Mouse (Mus musculus) adrenal gland, adult 18-20 months (tissue): ENCODE results near the gene Nek4. TPM values are rescaled to one million over a fixed set of nuclear protein-coding genes. Genes with fewer than 3 reads are reported as not detected.
A peak's percentile ranks its signal among the peaks of the same experiment; 100 is the strongest.

Experiments
- DNase-seq, 2 experiments: peaks; one replicate each; pipeline ENCODE4 v3.0.0; 2021 to 2022; ENCODE audit warnings: low spot score in 2 of 2
- total RNA-seq, 2 experiments: library from RNA; stranded (reverse); gene quantifications; 1 replicate in 1 of 2; 2 replicates in 1 of 2; pipeline ENCODE4 v1.2.3; 2021

Nek4 gene
- total RNA-seq, 2 experiments from 2014 or later = 10.3 to 11.8 TPM

DNA sequence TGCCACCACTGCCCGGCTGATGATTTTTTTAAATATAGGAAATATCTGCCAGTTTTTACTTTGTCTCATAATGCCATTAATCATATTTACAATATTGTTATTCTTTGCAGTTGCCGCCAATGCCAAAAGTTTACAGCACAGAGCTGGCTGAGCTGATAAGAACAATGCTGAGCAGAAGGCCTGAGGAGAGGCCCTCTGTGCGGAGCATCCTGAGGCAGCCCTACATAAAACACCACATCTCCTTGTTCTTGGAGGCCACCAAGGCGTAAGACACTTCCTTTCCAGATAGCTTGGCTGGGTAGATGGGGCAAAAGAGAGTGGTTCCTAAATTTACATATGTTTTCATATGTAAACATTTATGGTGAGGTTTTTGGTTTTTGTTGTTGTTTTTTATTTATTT is 7.9 kb downstream of the Nek4 start:
- no peak for DNase-seq

DNA sequence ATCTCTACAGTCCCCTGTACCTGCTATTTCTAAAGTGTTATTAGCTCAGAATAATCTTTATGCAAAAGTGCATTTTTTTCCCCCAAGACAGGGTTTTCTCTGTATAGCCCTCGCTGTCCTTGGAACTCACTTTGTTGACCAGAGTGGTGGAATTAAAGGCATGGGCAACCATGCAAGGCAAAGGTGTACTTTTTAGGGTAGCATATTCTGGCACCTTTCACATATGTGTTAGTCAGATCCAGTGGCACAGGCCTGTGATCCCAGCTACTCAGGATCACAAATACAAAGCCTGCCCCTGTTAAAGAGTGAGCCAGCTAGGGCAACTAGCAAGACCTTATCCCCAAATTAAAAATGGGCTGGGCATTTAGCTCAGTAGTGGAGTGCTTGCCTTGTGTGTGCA is 9.2 kb downstream of the Nek4 start:
- DNase-seq = no peak

DNA sequence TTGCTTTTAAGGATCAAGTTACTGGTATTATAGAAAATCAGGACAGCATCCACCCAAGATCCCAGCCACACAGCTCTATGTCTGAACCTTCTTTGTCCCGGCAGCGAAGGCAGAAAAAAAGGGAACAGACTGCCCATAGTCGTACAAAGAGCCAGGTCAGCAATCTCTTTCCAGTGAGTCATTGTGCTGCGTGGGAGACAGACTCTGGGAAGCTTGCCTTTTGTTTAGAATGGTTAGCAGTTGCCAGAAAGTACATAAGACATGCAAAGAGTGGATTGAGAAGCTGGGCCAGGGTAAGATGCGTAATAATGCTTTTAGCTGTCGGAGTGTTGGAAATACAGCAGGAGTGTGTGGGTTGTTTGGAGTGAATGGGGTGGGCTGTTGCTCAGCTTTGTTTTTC is 23.0 kb downstream of the Nek4 start:
- no peak for DNase-seq

DNA sequence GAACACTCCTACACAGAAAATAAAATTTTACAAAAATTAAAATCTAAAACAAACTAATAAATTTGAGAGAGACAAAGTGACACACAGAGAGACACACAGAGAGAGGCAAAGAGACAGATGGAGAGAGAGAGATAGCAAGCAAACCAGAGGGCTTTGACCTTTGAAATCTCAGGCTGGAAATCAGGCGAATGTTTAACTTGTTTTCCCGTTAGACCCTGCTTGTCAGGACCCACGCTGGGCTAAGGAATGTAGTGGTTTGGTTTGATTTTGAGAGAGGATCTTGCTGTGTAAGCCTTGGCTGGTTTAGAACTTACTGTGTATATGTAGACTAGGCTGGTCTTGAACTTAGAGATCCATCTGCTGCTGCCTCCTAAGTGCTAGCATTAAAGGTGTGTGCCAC is 25.0 kb downstream of the Nek4 start:
- no peak for DNase-seq

DNA sequence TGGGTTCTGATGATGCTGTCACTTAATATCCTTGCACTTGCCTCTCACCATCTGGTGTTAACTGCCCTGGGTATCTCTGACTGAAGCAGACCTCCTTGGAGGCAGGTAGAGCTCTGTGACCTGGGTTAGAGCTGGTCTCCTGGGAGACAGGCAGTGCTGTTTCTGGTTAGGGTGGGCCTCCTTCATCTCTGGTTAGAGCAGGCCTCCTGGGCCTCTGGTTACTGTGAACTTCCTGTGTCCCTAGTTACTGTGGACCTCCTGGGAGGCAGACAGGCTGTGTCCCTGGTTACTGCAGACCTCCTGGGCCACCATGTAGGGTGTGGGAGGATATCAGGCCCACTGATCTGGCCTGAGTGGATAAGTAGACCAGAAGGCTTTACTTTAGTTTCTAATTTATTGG is 45.2 kb downstream of the Nek4 start:
- DNase-seq = no peak

DNA sequence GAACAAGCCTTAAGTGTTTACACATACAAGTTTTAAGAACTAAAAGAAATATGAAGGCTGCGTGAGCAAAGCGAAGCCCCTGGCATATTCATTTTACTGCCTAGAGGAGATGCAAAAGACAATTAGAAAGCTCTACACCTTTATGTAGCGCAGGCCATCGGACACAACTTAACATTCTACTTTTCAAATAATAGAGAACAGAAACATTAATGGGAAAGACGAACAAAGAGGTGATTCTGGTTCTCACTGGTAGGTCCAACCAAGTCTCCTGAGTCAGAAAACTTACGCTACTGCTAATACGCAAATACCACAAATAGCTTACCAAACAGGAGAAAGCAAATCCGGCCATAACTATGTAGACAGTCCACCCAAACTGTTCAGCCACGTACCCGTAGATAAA is 49.2 kb downstream of the Nek4 start:
- no peak for DNase-seq

DNA sequence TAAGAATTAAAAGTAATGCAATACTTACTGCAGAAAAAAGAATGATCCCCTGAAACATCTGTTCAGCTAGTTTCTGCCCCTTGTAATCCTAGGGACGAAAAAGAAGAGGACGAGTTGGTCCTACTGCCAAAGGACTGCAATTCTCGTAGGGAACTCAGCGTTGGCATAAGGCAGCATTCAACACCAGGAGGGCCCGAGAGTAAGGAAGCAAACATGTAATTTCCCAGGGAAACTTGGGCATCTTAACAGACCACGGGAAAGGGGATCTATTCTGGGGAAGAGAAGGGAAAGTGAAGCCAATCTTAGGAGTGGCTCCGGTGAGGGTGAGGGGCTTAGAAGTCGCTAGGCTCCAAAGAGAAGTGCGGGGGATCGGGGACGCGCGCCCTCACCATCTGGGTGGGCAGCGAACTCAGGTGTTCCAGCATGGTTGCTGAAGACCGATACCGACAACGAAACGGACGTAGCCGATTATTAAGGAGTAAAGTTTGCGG is 49.7 kb downstream of the Nek4 start:
- no peak for DNase-seq

DNA sequence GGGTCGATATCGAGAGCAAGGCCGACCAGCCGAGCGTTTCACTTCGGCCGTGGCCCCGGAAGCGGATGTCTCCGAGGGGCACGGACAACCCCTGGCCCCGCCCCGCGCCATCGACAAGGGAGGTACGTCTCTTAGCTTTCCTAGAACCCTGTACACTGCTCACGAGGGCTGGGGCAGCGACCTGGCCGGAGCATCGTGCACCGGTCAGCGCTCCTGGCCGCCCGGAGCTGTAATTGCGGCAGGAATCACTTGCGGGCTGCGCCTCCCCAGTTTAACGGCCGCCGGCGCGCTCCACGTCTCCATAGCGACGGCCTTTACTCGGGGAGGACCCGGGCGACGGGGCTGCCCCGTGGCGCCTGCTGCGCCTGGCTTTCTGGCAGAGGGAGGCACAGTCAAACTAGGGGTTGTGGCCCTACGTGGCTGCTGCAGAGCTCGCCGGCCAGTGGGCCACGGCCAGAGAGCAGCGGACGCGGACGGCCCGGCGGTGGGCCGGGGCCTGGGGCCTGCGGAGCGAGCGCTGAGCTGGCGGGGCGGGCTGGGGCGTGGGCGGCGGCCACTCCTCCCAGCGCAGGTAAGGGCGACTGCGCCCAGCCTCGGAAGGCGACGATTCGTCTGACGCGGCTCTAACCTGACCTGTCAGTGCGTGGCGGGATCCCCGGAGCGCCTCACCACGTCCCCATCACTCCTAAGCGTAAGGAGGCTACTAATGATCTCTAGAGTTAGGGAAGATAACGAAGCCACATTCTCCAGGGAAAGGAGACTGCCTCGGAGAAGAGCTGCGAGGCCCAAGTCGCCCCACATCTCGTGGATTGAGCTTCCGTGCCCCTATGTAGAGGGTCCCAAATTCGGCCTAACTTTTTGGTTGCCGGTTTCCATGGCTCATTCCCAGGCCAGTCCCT is 50.4 kb downstream of the Nek4 start, which contains the start of the genes Glt8d1 and Spcs1:
Glt8d1 (plus strand) TSS at position 94 of the 899 bp plus-strand sequence.
Spcs1 (minus strand) TSS at position 366 of the 899 bp plus-strand sequence.
- DNase-seq = peak; percentile 80 to 85

DNA sequence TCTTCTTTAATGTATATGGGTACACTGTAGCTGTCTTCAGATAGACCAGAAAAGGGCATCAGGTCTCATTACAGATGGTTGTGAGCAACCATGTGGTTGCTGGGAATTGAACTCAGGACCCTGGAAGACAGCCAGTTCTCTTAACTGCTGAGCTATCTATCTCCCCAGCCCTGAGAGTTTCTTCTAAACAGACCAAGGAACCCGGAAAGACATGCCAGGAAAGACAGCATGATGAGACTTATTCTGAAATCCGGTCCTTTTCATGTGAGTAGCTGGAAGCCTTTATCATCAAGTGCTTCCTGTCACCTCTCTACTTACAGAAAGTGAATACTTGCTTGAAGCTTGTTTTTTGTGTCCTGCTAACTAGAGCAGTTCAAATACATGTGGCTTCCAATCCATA is 53.4 kb downstream of the Nek4 start:
- DNase-seq = no peak

DNA sequence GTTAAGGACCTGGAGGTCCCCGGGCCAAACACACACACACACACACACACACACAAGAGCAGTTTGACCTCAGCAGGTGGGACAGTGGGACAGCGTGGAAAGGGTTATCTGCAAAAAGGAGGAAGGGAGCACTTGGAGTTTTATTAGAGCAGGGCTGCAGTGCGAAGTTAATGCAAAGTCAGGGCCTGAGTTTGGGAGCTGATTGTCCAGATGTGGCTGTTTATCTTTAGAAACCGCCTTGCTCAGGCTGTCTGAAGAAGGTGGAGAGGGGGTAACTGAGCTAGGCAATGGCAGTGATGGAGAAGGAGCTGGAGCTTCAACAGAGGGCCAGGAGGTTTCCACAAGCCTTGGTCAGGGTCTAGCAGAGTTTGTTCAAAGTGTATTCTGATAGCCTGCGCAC is 55.6 kb downstream of the Nek4 start:
- no peak for DNase-seq

DNA sequence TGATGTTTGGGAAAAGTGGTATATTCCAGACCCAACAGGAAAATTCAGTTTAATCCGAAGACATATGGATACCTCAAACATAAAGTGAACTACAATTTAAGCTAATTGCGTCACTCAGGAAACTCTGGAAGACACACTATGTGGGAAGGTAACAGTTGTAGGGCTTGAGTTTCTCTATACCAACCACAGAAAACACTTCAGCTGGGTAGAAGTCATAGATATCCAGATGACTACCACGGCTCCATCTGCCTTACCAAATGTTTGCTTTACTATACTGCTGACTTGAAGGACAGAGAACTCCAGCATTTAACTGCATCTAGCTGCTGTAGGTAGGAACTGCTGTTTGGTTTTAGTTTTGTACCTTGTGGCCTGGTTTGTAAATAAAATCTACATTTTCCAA is 60.4 kb downstream of the Nek4 start:
- DNase-seq = no peak

DNA sequence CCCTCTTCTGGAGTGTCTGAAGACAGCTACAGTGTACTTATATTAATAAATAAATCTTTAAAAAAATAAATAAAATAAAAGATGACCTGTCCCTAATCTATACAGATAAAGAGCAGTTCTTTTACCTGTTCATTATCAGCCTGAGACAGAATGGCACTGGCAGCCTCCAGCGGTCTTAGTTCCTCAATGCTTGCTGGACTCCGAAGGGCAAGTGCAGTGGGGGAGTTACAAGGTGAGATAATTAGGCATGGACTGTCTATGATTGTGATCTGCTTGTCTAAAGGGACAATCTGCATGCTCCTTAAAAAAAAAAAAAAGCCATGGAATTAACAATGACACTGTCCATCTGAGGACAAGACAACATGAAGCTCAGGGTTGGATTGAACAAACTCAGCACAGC is 62.8 kb downstream of the Nek4 start:
- DNase-seq = no peak

DNA sequence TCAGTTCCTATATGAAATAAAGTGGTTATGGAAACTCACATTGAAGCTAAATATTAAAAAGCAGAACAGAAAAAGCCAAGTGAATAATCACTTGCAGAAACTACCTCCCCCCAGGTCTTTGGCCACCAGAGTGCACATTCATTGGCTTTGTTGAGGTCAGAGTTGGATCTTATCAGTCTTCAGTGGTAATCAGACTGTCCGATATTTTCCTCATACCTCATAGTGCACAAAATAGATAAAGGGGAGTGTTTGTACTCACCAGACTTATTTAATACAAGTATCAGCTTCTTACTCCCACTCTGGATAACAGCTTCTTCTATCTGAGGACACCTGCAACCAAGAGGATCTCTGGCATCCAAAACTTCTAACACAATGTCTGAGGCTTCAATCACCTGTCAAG is 64.9 kb downstream of the Nek4 start:
- DNase-seq = no peak

DNA sequence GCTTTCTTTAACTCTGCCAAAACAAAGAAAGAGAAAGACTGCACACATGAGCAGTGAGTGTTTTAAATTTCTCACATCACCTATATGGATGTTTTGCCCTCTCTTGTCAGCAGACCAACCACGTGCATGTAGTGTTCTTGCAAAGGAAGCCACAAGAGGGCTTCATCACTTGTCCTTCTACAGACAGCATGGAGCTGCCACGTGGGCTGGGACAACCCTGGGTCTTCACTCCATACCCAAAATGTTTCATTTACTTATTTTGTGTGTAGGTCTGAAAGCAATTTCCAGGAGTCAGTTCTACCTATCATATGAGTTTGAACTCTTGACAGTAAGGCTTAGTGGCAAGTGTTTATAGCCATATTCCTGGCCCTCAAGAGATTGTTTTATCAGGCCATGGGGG is 66.7 kb downstream of the Nek4 start:
- DNase-seq = no peak

DNA sequence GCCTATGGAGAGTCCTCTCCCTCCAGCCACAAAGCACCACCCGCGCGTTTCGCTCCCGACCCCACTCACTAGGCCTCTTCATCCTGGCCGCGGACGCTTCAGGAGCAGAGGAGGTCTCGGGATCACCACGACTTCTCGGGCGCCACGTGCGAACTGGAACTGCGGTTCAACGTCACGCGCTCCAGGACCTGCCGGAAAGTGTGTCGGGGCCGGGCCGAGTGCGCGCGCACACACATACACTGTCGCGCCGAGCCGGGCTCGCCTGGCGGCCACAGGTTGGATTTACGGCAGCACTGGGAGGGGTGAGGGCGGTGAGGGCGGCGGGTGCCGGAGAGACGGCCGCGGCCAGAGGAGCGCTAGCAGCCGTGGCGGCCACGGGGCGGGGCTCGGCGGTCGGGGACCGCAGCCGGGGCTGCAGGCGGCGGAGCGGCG is 67.7 kb downstream of the Nek4 start, which contains the start of the genes Pbrm1 and Gnl3:
Pbrm1 (plus strand) TSS at position 279 of the 432 bp plus-strand sequence.
Gnl3 (minus strand) TSS at position 293 of the 432 bp plus-strand sequence.
- DNase-seq = peak; percentile 95 to 96

DNA sequence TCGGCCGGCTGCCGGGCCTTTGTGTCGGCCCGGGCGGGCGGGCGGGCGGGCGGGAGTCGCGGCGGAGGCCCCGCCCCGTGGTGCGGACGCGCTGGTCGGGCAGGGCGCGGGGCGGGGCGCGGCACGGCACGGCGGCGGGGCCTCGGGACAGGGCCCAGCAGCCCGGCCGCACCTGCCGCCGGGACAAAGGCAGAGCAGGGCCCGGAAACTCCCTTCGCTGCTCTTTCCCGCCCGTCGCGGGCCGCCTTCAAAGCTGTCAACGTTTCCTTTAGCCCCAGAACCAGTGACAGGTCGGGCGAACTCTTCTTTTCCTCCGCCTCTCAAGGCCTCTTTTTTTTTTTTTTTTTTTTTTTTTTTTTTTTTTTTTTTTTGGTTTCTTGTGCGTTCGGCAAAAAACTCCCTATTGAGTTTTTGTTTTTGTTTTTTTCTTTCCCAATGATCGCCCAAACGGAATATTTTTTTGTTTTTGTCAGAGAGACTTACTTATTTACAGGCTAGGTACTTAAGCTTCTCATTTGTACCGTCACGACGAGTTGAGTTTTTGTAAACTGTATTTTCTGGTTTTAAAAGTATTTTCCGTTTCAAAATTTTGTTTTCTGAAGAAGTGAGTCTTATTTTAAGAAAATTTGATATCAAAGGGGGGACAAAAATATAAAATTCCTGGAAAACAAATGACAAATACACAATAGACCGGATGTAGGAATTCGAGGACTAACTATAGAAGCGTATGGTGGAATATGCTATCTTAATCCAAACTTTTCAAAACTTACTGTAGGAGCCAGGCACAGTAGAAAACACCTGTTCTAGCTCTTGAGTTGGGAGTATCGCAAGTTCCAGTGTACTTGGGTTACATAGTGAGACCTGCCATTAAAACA is 68.4 kb downstream of the Nek4 start:
- peak; percentile 74 to 75 for DNase-seq

DNA sequence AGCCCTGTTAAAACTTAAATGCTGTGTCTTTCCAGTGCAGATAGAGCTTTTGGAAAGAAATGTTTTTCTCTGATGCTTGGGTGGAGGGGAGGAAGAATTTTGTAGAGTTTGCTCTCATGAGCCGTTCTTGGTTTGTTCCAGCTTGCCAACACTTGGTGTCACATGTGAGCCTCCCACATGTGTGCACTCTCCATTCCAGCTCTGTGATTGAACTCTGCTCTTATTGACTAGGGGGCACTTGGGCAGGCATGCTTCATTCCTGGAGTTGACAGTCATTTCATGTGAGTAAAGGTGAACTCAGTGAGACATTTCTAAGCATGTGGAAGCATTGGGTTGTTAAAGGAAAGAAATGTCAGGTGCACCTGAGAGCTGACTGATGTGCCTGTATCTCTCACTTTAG is 71.4 kb downstream of the Nek4 start:
- DNase-seq = no peak

DNA sequence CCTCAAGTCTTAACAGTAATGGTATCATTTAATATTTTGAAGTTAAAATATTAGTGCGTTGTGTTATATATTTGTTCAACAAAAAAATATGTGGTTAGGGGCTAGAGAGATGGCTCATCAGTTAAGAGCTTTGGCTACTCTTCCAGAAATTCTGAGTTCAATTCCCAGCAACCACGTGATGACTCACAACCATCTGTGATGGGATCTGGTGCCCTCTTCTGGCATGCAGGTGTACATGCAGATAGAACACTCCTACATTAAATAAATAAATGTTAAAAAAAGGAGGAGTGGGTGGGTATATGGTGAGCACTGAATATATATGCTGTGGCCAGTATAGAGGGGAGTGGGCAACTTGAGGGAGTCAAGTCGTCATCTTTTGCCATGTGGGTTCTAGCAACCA is 74.6 kb downstream of the Nek4 start:
- no peak for DNase-seq
